Mouse (Mus musculus) A20 (cell line): Measurements from ENCODE around the gene Prox1.

Experiments
- DNase-seq: peaks from one replicate; pipeline ENCODE4 v3.0.0-alpha.2; 2011; ENCODE audit warnings: low read depth, low spot score

Gene Prox1

GRCm38 (mm10) chr1:190173596-190173995 lies 3.1 kb upstream of the Prox1 start:
- DNase-seq = no peak

GRCm38 (mm10) chr1:190172979-190173461 lies 2.5 kb upstream of the Prox1 start:
- DNase-seq = no peak

DNA sequence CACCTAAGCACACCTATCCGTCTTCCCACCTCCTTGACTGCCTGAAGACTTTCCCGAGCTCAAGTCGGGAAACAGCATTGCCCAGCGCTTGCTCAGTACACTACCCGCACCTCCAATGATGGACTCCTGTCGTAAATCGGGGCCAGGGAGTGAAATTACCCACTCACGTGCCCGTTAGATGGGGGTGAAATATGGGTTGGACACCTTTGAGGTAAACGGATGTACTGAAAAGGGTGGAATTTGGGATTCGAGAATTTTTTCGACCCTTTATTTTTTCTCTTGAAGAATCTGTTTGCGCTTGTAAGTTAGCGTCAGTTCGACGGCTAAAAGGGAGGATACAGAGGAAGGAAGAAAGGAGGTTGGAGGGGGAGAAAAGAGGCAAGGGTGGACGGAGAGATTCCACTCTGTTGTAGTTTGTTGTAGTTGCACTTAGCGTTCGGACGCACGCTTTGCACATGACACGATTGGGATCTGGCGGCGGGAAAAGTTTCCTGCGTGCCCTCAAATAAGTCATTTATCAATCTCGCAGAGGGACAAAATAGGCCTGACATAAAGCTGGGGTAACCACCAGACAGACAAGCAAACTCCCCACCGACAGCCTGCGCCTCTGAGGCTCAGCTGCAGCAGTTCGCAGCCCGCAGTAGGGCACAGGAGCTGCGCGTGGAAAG lies 1.9 kb upstream of the Prox1 start:
- no peak for DNase-seq

GRCm38 (mm10) chr1:190171750-190172149 lies 1.2 kb upstream of the Prox1 start:
- DNase-seq = no peak

DNA sequence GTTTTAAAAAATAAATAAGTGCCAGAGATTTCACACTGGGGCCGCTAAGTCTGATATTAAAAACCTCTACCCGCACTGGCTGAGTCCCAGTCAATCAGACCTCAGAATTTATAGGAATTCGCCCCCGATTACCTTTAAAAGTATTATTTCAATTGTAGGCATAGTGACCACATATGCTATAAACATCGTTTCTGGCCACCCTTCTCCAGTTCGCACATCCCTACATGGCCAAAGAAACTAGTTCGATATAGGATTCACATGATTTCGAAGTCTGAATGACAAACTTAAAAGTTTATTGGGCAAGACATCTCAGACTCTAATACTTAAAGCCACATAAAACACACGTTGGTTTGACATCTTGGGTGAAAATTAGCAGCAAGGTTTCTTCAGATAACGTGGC lies 827 bp upstream of the Prox1 start:
- DNase-seq = no peak

GRCm38 (mm10) chr1:190170819-190171216 lies 304 bp upstream of the Prox1 start:
- no peak for DNase-seq

DNA sequence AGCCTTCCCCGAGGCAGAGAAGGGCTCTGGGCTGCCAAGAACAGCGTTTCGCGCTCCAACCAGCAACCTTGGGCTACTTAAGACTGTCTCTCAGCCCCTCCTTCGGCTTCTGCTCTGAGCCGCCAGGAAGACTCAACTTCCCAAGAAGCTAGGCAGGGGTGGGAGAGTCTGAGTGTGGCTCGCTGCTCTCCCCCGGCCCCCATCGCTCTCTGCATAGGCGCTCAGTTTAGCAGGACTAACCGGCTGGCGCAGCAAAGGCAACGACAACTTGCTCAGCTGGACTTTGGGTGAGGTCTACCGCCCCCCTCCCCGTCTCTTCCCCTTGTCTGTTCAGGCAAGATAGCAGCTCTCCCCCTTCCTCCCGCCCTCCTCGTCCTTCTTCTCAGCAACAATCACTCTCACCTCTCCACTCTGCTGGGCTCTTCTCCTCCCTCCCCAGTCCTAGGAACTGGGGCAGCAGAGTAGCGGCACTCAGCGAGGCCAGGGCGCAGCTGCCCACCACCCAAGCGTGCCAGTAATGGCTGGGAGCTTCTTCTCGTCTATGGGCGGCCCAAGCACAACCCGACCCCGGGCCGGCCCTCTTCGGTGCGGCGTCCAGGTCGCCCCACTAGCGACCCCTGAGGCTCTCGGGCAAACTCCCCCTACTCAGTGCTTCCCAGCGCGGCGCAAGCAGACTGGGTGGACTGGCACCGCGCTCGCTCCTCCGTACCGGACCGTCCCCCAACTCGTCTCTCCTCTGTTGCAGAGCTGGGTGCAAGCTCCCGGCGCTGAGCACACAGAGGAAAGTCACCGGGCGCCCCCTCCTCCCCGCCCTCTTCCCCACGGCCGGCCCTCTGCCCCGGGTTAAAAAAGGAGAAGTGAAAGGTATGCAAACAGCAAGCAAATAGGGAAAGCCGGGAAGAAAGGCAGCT lies 1.5 kb downstream of the Prox1 start:
- DNase-seq = no peak

DNA sequence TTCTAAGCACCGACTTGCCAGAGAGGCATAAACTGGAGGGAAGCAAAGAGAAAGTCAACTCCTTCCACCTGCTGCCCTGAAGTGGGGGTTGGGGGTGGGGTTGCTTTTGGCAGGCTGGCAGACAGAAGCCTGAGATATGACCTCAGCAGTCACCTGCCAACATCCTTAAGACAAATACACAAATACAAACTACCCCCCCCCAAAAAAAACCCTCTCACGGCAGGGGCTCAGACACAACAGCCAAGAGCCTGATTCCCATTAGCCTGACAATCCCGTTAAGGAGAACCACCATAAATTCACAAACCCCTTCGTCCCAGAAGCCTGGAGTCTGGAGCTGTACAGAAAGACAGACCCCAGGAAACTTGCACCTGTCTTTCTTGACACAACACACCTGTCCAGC lies 2.4 kb downstream of the Prox1 start:
- no peak for DNase-seq

DNA sequence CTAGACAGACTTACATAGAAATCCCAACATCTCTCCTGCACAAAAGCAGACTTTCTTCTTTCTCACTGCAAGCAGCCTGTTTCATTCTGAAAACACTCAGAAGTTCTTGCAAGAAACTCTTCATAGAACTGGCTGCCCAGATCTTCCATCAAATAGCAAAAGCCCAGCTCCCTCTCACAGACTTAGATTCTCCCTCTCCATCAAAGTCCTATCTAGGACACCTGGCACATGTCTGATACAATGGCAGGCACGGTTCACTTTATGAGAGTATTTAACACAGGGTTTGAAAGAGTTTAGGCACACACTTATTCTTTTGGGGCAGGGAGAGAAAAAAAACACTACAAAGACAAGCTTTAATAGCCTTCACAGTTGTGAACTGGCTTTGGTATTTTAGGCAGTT lies 2.9 kb downstream of the Prox1 start:
- DNase-seq = no peak

DNA sequence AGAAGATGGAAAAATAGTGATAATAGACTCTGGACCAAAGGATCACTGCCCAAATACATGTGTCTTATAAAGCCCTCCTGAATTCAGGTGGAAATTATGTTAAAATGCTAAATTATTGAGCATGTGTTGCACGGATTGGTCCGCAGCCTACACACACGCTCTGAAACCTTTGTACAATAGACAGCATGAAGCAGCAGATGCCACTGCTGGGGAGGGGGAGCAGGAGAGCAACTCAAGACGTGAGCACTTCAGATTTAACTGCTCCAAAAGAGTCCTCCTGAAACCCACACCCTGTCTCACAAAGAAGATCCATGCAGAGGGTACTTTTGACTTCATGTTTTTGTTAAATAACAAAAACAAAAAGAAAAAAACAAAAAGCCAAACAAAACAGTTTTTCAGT lies 5.0 kb downstream of the Prox1 start:
- DNase-seq = no peak

GRCm38 (mm10) chr1:190163471-190163870 lies 7.0 kb downstream of the Prox1 start:
- no peak for DNase-seq

- DNase-seq = no peak
These were observed 8.6 kb downstream of the Prox1 start for GRCm38 (mm10) chr1:190161708-190162465.

- no peak for DNase-seq
These were observed 9.2 kb downstream of the Prox1 start for GRCm38 (mm10) chr1:190161288-190161687.

DNA sequence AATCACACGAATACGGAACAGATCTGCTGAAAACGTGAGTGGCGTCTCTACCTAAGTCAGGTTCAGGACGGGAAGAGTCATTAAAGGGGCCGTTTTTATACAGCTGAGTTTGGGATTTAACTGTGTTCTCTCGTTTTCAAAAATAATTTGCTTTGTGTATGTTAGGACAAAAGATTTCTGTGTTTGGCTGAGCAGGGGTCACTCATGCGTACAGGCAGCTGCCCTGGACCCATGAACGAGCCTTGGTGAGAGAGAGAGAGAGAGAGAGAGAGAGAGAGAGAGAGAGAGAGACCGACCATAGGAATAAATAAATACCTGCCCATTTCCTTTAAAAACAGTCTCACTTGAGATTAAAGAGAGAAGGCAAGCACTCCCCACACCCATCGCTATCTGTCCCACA lies 11.1 kb downstream of the Prox1 start:
- no peak for DNase-seq

DNA sequence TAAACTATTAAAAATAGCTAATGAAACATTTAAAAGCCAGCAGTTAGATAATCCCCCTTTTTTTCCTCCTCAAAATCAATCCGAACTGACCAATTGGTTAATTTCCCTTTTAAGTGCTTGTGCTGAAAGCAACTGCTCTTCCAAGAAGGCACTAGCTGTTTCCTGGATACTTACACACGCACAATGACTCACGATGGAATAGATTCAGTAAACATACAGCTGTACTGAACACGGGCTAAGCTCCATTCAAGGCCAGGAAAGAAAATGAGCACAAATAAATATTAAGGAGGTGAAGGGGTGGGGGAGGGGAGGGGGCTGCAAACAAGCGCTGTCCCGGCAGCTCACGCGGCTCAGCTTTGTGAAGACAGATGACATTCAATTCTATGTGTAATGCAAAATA lies 14.8 kb downstream of the Prox1 start:
- no peak for DNase-seq

GRCm38 (mm10) chr1:190155021-190155420 lies 15.5 kb downstream of the Prox1 start:
- DNase-seq = no peak

GRCm38 (mm10) chr1:190154292-190154691 lies 16.2 kb downstream of the Prox1 start:
- DNase-seq = no peak

DNA sequence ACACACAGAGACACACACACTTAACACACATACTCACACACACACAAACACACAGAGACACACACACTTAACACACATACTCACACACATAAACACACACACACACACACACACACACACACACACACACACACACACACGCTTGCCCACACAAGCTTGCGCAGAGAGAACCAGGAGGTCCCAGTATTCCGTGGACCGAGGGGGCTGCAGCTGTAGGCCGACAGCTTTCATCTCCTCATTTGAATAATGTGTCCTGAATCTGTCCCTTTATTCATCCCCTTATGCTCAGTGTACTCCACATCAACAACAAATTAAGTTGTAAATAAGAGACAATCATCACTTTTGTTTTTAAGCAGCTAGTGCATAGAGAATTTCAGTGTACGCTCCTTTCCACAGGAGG lies 17.9 kb downstream of the Prox1 start:
- no peak for DNase-seq

DNA sequence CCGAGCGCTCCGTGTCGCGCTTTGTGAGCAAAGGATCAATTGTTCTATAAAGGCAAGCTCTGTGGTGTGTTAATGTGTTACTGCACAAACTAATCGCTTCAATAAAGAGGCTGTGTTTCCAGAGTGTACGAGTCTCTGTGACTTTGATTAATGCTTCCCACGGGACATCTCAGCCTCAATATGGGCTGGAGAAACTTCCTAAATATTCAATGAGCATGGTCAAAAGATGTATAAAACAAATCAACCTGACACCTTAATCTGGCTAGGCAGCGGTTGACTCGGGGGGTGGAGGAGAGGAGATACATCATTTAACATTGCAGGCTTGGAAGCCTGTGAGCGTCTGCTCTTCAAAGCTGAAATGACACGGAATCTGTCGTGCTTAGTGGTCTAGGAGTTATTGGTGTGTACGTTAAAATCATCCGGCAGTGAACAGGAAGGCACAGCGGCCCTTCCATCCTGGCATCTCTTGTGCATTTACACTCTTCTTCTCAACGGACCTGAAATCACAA lies 21.2 kb downstream of the Prox1 start:
- DNase-seq = no peak

- no peak for DNase-seq
These were observed 21.8 kb downstream of the Prox1 start for GRCm38 (mm10) chr1:190148661-190149232.

GRCm38 (mm10) chr1:190147816-190148215 lies 22.7 kb downstream of the Prox1 start:
- no peak for DNase-seq

DNA sequence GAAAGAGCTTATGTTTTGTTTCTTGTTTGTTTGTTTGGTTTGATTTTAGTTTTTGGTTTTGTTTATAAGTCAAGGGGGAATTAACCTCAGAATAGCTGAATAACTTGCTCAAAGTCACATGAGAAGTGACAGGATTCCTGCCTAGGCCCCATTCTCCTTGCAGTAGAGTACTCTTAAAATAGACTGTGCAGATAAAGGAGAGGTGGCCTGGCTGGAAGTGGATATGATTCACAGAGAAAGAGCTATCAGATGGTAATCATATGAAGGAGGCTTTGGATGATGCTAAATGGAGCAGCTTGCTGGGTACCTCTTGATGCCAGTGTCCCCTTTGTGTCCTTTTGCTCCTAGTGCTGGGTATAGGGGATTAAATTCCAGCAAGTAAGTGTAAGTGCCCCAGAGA lies 26.1 kb downstream of the Prox1 start:
- DNase-seq = no peak
